Mouse (Mus musculus) erythroblast, embryonic 14.5 days (primary cell): Measurements from ENCODE around the gene Cdc5l.

Experiments used
- GATA1 ChIP-seq: IDR thresholded peaks from 2 replicates; pipeline ENCODE4 v1.6.1; 2012; ENCODE audit warnings: low read length, inconsistent platforms, mixed read lengths
- TAL1 ChIP-seq: IDR thresholded peaks from 3 replicates; pipeline ENCODE4 v1.6.1; 2012; ENCODE audit warnings: low read length, inconsistent platforms, mixed read lengths

- no peak for TF ChIP-seq GATA1
- TF ChIP-seq TAL1: no peak
These were observed 18.7 kb upstream of the Cdc5l start for GRCm38 (mm10) chr17:45452271-45452670.
